Mouse (Mus musculus): Measurements from ENCODE around the gene Pax7.

Pax7 gene

DNA sequence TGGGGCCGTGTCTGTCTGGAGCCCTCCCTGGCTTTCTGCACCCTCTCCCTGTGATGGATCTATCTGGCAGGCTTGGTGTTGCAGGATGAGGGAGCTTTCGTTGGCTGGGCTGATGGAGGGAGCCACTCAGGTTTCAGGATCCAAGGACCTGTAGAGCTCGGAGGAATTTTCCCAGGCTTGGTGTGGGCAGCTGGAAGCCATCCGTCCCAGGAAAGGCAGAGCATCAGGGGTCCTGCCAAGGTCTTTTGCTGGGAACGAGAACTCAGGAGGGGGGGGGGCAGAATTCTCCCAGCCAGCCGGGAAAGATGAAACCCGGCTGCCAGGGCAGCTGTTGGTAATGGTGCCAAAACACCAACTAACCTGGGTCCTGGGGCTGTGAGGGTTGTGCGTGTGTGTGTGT lies 134.7 kb downstream of the Pax7 start:
- no peak for ATAC-seq (ENCODE audit: insufficient number of reproducible peaks, low FRiP score, low TSS enrichment)

DNA sequence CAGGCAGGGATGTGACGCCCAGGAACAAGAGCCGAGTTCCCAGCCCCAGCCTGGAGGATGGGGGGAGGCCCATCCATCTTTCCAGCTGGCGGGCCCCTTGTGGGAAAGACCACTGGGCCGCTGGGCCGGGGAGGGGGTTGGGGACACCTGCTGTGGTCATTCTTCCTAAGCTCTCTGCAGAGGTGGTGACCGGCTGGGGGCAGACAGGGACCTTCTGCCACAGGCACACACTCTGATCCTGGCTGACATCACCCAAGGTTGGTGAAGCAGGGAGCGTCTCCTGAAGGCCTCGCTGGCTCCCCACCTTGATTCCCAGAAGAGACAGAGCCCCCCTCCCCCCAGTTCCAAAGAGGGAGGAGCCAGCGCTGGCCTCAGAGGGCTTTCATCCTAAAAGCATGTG lies 135.6 kb downstream of the Pax7 start:
- no peak for ATAC-seq (ENCODE audit: insufficient number of reproducible peaks, low FRiP score, low TSS enrichment)

- no peak for ATAC-seq (ENCODE audit: insufficient number of reproducible peaks, low FRiP score, low TSS enrichment)
Observed at GRCm38 (mm10) chr4:139693315-139693714, 140.0 kb downstream of the Pax7 start.

GRCm38 (mm10) chr4:139689627-139690269 lies 143.6 kb downstream of the Pax7 start:
- no peak for ATAC-seq (ENCODE audit: insufficient number of reproducible peaks, low FRiP score, low TSS enrichment)

- ATAC-seq (ENCODE audit: insufficient number of reproducible peaks, low FRiP score, low TSS enrichment): no peak
Observed at GRCm38 (mm10) chr4:139688058-139688457, 145.3 kb downstream of the Pax7 start.
